Comparison of ENCODE assay signal across 12 mouse cellular contexts in genomic region chr9:70963461-70963891, GRCm38 (mm10). TPM values are rescaled to one million over a fixed set of nuclear protein-coding genes. Genes with fewer than 3 reads are reported as not detected.
DNase-seq lines count a peak whose midpoint lies in the region; ATAC-seq and TF ChIP-seq lines count a peak whose summit lies in the region.
"Had no signal": no experiment of that assay in that cellular context is flagged by ENCODE, and none has a peak within 500 bp of the region (broad histone marks: within the 10 kb centered on the region; RNA-seq: fewer than 3 reads in every experiment).

No protein-coding gene starts in this region.

- no peak overlapping the region for H3K9ac ChIP-seq in neural tube, embryonic 13.5 days
- no peak overlapping the region for H3K9ac ChIP-seq in lung, postnatal 0 days (replicated peaks; ENCODE audit: low read depth)
- H3K9ac ChIP-seq: liver, embryonic 13.5 days; neural tube, embryonic 12.5 days had no signal

- no peak for DNase-seq in neural tube, embryonic 10.5 days (ENCODE audit: extremely low spot score, low spot score)
- peak; percentile 44 to 65 for DNase-seq in frontal cortex, adult 2 months (ENCODE audit: extremely low spot score in 1 of 2, low spot score in 1 of 2)
- peak; percentile 38 for DNase-seq in limb, embryonic 10.5 days (ENCODE audit: low spot score)
- peak; percentile 74 for DNase-seq in telencephalon, adult 2 months (ENCODE audit: low read depth, low spot score)
- no peak for DNase-seq in c-Kit-positive CD71-positive TER-119-positive erythroid progenitor cells, embryonic 14.5 days (ENCODE audit: low spot score)
- no peak for DNase-seq in lung, postnatal 0 days (ENCODE audit: low spot score)
- no peak for DNase-seq in gastrocnemius, postnatal 25 days
- DNase-seq: liver, embryonic 13.5 days; thymus, adult 2 months had no signal

- no peak for TF ChIP-seq CTCF in lung, postnatal 0 days (IDR thresholded peaks at IDR 0.05)

- peaks cover 3% of the 10 kb centered on the region; the same call in 1 of the 2 replicates for H3K4me1 ChIP-seq in neural tube, embryonic 13.5 days (replicated peaks)
- peaks cover 15% of the 10 kb centered on the region for H3K4me1 ChIP-seq in limb, embryonic 10.5 days
- H3K4me1 ChIP-seq in lung, postnatal 0 days (ENCODE audit: insufficient read depth, low read depth, low read length) = no peaks in the 10 kb centered on the region
- H3K4me1 ChIP-seq: liver, embryonic 13.5 days; neural tube, embryonic 12.5 days had no signal

- H3K4me3 ChIP-seq in neural tube, embryonic 13.5 days = no peak overlapping the region
- no peak overlapping the region for H3K4me3 ChIP-seq in limb, embryonic 10.5 days
- no peak overlapping the region for H3K4me3 ChIP-seq in lung, postnatal 0 days (ENCODE audit: low read depth, low read length)
- H3K4me3 ChIP-seq: liver, embryonic 13.5 days; neural tube, embryonic 12.5 days had no signal

- peak overlapping the region; percentile 70 for H3K27ac ChIP-seq in neural tube, embryonic 13.5 days (replicated peaks)
- peak overlapping the region; percentile 82 for H3K27ac ChIP-seq in limb, embryonic 10.5 days
- no peak overlapping the region for H3K27ac ChIP-seq in lung, postnatal 0 days (ENCODE audit: low read length)
- H3K27ac ChIP-seq: liver, embryonic 13.5 days; neural tube, embryonic 12.5 days had no signal

- H3K36me3 ChIP-seq in neural tube, embryonic 13.5 days = no peaks in the 10 kb centered on the region
- H3K36me3 ChIP-seq in limb, embryonic 10.5 days = no peaks in the 10 kb centered on the region
- no peaks in the 10 kb centered on the region for H3K36me3 ChIP-seq in lung, postnatal 0 days (ENCODE audit: insufficient read depth, low read length)
- H3K36me3 ChIP-seq: liver, embryonic 13.5 days; neural tube, embryonic 12.5 days had no signal

- 74% methylated on average over 7 of the region's 7 CpGs for WGBS in neural tube, embryonic 13.5 days
- WGBS in limb, embryonic 10.5 days = 74% methylated on average over 7 of the region's 7 CpGs
- 76% methylated on average over 6 of the region's 7 CpGs for WGBS in lung, postnatal 0 days

- no peaks in the 10 kb centered on the region for H3K9me3 ChIP-seq in neural tube, embryonic 13.5 days
- no peaks in the 10 kb centered on the region for H3K9me3 ChIP-seq in limb, embryonic 10.5 days (replicated peaks)
- H3K9me3 ChIP-seq in lung, postnatal 0 days (ENCODE audit: low read length) = no peaks in the 10 kb centered on the region
- H3K9me3 ChIP-seq: liver, embryonic 13.5 days; neural tube, embryonic 12.5 days had no signal

- TF ChIP-seq EP300 in lung, postnatal 0 days (IDR thresholded peaks at IDR 0.05) = no peak

- no peak overlapping the region for H3K4me2 ChIP-seq in neural tube, embryonic 13.5 days
- H3K4me2 ChIP-seq in lung, postnatal 0 days (replicated peaks; ENCODE audit: low read depth, low read length) = no peak overlapping the region
- H3K4me2 ChIP-seq: liver, embryonic 13.5 days; neural tube, embryonic 12.5 days had no signal

- H3K27me3 ChIP-seq in neural tube, embryonic 13.5 days = no peaks in the 10 kb centered on the region
- no peaks in the 10 kb centered on the region for H3K27me3 ChIP-seq in limb, embryonic 10.5 days (ENCODE audit: low read depth, poor library complexity, severe bottlenecking)
- no peaks in the 10 kb centered on the region for H3K27me3 ChIP-seq in lung, postnatal 0 days (replicated peaks; ENCODE audit: insufficient read depth, low read length)
- H3K27me3 ChIP-seq: liver, embryonic 13.5 days; neural tube, embryonic 12.5 days had no signal

- ATAC-seq in neural tube, embryonic 13.5 days (ENCODE audit: low read depth) = 0 out of 2 replicates have a peak, but pooled peaks have one; percentile 40
- ATAC-seq in lung, postnatal 0 days = no peak
- ATAC-seq: intestine, embryonic 16.5 days had no signal

RNA-seq across cellular contexts. Expression of gene Lipc, which starts 11.4 kb away (rescaled TPM):
- polyA plus RNA-seq in neural tube, embryonic 13.5 days (2015; fragmentation: Nextera tagmentation; extraction: Ambion mirVana) = 0.36 TPM in 1 of 2 replicates, not detected in the other
- 0.32 and 0.58 TPM in 2 replicates for polyA plus RNA-seq in frontal cortex, adult 2 months (2012; rRNA removed)
- not detected in 2 replicates for polyA plus RNA-seq in limb, embryonic 10.5 days (2016; fragmentation: Nextera tagmentation; extraction: Ambion mirVana)
- polyA plus RNA-seq in lung, postnatal 0 days (2015; fragmentation: Nextera tagmentation; extraction: Ambion mirVana) = 0.21 and 0.31 TPM in 2 replicates
- total RNA-seq in gastrocnemius, postnatal 25 days (2021) = not detected
- polyA plus RNA-seq: neural tube, embryonic 12.5 days had no signal

Comparison
In these comparisons a context has a peak if more than half of its experiments do, and no peak if none do; other contexts are left out.
1. DNase-seq: peak in frontal cortex, adult 2 months (2 of 2), limb, embryonic 10.5 days (single experiment) and telencephalon, adult 2 months (single experiment); none in neural tube, embryonic 10.5 days (single experiment), c-Kit-positive CD71-positive TER-119-positive erythroid progenitor cells, embryonic 14.5 days (single experiment), lung, postnatal 0 days (single experiment) and gastrocnemius, postnatal 25 days (single experiment).